Comparison of ENCODE assay signal across 9 mouse cellular contexts in genomic region chr3:62392636-62393035, GRCm38 (mm10).
"Had no signal": no experiment of that assay in that cellular context is flagged by ENCODE, and none has a peak within 500 bp of the region (broad histone marks: within the 10 kb centered on the region; RNA-seq: fewer than 3 reads in every experiment).

No protein-coding gene starts in this region.

- H3K36me3 ChIP-seq: midbrain, embryonic 10.5 days; neural tube, embryonic 12.5 days had no signal

- H3K4me3 ChIP-seq: midbrain, embryonic 10.5 days; neural tube, embryonic 12.5 days had no signal

- DNase-seq: kidney, adult 18-20 months; kidney, postnatal 14 days; left cerebral cortex, postnatal 4 days; lung, adult 18-20 months; midbrain, embryonic 14.5 days; thymus, postnatal 4 days had no signal

- H3K9me3 ChIP-seq: midbrain, embryonic 10.5 days; neural tube, embryonic 12.5 days had no signal

- H3K4me1 ChIP-seq: neural tube, embryonic 12.5 days had no signal

- H3K27ac ChIP-seq: liver, embryonic 14.5 days; midbrain, embryonic 10.5 days; neural tube, embryonic 12.5 days had no signal

- H3K27me3 ChIP-seq: neural tube, embryonic 12.5 days had no signal

- H3K4me2 ChIP-seq: neural tube, embryonic 12.5 days had no signal

- H3K9ac ChIP-seq: liver, embryonic 14.5 days; neural tube, embryonic 12.5 days had no signal
